Mouse (Mus musculus) stomach, postnatal 0 days (tissue): ENCODE results near the gene Sema3e.

Source experiments
- CTCF ChIP-seq: IDR thresholded peaks from 2 replicates; pipeline ENCODE4 v1.5.1; 2016; ENCODE audit warnings: antibody characterized with exemption, low read depth, mild to moderate bottlenecking, moderate library complexity
- EP300 ChIP-seq: optimal IDR thresholded peaks from 2 replicates; pipeline ENCODE3; 2016; ENCODE audit warnings: antibody characterized with exemption

- TF ChIP-seq CTCF (no peak), EP300 (no peak)
Measured at GRCm38 (mm10) chr5:13988023-13988422, 37.1 kb upstream of the Sema3e start.
